Mouse (Mus musculus): ENCODE results near the gene Snn. TPM values are rescaled to one million over a fixed set of nuclear protein-coding genes. Genes with fewer than 3 reads are reported as not detected.

The Snn gene
- total RNA-seq, 2 experiments from 2014 or later: 7.6 to 10.9 TPM

Other genes with a start within 250 kb of the Snn start
- gene Gm11172, start 248.0 kb upstream of the Snn start, total RNA-seq (2021): not detected
- gene Rmi2, start 225.9 kb upstream of the Snn start, total RNA-seq (2021): 1 to 10 TPM; 1.5 to 2.0 TPM
- gene Litaf, start 5.2 kb downstream of the Snn start, total RNA-seq (2021): 10 to 100 TPM; 17.0 to 19.2 TPM
- gene Txndc11, start 73.7 kb downstream of the Snn start, total RNA-seq (2021): 1 to 10 TPM; 7.8 to 9.3 TPM
- 10 to 100 TPM; 17.7 to 20.4 TPM for gene Zc3h7a, start 115.4 kb downstream of the Snn start, total RNA-seq (2021)
- 10 to 100 TPM; 51.2 to 61.8 TPM for gene Rsl1d1, start 142.4 kb downstream of the Snn start, total RNA-seq (2021)
- 10 to 100 TPM; 62.9 to 67.7 TPM for gene Gspt1, start 193.4 kb downstream of the Snn start, total RNA-seq (2021)

Measured in gastrocnemius, postnatal 14 days (tissue).